In the genomic region with DNA sequence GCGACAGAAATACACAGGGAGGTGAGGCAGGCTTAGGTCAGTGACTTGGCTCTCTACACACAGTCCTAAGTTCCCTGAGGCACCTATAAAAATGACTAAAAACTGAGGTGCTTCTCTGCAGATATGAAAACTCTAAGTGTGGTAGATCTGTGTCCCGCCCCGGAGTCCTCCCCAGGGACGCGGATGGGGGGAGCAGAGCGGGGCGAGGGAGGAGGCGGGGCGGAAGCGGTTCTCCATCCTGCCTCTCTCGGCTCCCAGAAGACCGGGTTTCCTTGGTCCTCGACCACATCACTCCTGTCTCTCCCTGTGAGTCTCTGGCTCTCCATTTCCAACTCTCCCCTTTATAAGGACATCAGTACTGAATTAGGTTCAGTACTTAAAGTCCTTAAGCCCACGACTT, we compare ENCODE assay signal across 8 mouse cellular contexts. TPM values are rescaled to one million over a fixed set of nuclear protein-coding genes. Genes with fewer than 3 reads are reported as not detected.
DNase-seq lines count a peak whose midpoint lies in the region; ATAC-seq and TF ChIP-seq lines count a peak whose summit lies in the region.

No protein-coding gene starts in this region.

- peaks cover 60% of the 10 kb centered on the region for H3K4me1 ChIP-seq in heart, embryonic 13.5 days
- 0 out of 2 replicates have a peak, but pooled peaks cover 5% of the 10 kb centered on the region for H3K4me1 ChIP-seq in midbrain, postnatal 0 days (ENCODE audit: insufficient read depth, low read length)

- peaks cover 19% of the 10 kb centered on the region for H3K36me3 ChIP-seq in heart, embryonic 13.5 days
- no peaks in the 10 kb centered on the region for H3K36me3 ChIP-seq in midbrain, postnatal 0 days (ENCODE audit: insufficient read depth, low read length)

- intact Hi-C loops in left cerebral cortex, adult 2 months (cut with DNase I) = loop anchor here (2.0 kb wide), 1 partner anchor 17 kb away; the partner anchor contains the start of gene Trhr2
- intact Hi-C loops in left cerebral cortex, postnatal 14 days (cut with DNase I) = loop anchor here (2.0 kb wide), 1 partner anchor 25 kb away; no protein-coding TSS in a partner anchor

- peak overlapping the region; percentile 36 for H3K4me3 ChIP-seq in left cerebral cortex, adult 2 months
- peak overlapping the region; percentile 48 for H3K4me3 ChIP-seq in heart, embryonic 13.5 days
- H3K4me3 ChIP-seq in midbrain, postnatal 0 days (ENCODE audit: low read depth, low read length) = peak overlapping the region; percentile 19; the same call in 1 of the 2 replicates

- no peak for TF ChIP-seq CTCF in left cerebral cortex, adult 2 months (IDR thresholded peaks at IDR 0.05)
- no peak for TF ChIP-seq CTCF in midbrain, postnatal 0 days (IDR thresholded peaks at IDR 0.05)

- H3K4me2 ChIP-seq in heart, embryonic 13.5 days = peak overlapping the region; percentile 76
- H3K4me2 ChIP-seq in midbrain, postnatal 0 days (ENCODE audit: low read depth, low read length, poor library complexity, severe bottlenecking) = peak overlapping the region; percentile 39

- peak overlapping the region; percentile 74 for H3K27ac ChIP-seq in left cerebral cortex, adult 2 months
- 0 out of 2 replicates have a peak overlapping the region, but pooled peaks have one; percentile 32 for H3K27ac ChIP-seq in heart, embryonic 13.5 days (replicated peaks)
- no peak overlapping the region for H3K27ac ChIP-seq in midbrain, postnatal 0 days (ENCODE audit: low read depth, low read length)

- peak overlapping the region; percentile 76 for H3K9ac ChIP-seq in heart, embryonic 13.5 days
- no peak overlapping the region for H3K9ac ChIP-seq in midbrain, postnatal 0 days (replicated peaks; ENCODE audit: low read length, poor library complexity, severe bottlenecking)

- H3K27me3 ChIP-seq in heart, embryonic 13.5 days (replicated peaks) = no peaks in the 10 kb centered on the region
- H3K27me3 ChIP-seq in midbrain, postnatal 0 days (ENCODE audit: insufficient read depth, low read length) = peaks cover under 1% of the 10 kb centered on the region; the same call in 1 of the 2 replicates

- no peaks in the 10 kb centered on the region for H3K9me3 ChIP-seq in heart, embryonic 13.5 days
- no peaks in the 10 kb centered on the region for H3K9me3 ChIP-seq in midbrain, postnatal 0 days (ENCODE audit: low read length)

- WGBS in heart, embryonic 13.5 days = 1% methylated on average over 14 of the region's 14 CpGs
- WGBS in midbrain, postnatal 0 days = 1% methylated on average over 10 of the region's 14 CpGs

- DNase-seq in left cerebral cortex, adult 2 months (ENCODE audit: extremely low spot score in 1 of 2, low spot score in 2 of 2) = peak in 1 of 2 experiments; percentile 53
- DNase-seq in left cerebral cortex, postnatal 14 days (ENCODE audit: low spot score in 2 of 2) = no peak
- DNase-seq in cerebellum, adult 9-10 months = peak; percentile 58
- DNase-seq in kidney, postnatal 14 days = peak; percentile 51
- DNase-seq in midbrain, postnatal 0 days (ENCODE audit: low spot score) = no peak
- no peak for DNase-seq in layer of hippocampus, adult 9-10 months (ENCODE audit: low spot score)
- no peak for DNase-seq in right cerebral cortex, postnatal 36 days (ENCODE audit: low spot score in 2 of 2)

- ATAC-seq in heart, embryonic 13.5 days (ENCODE audit: extremely low read depth, insufficient number of reproducible peaks, low FRiP score, low TSS enrichment) = no peak
- no peak for ATAC-seq in midbrain, postnatal 0 days (ENCODE audit: low FRiP score)

RNA-seq across cellular contexts. Expression of gene Trhr2, which starts 16.8 kb away (rescaled TPM):
- 10 to 100 TPM in 1 of 2 experiments, 1 to 10 TPM in 1; 7.1 to 11.4 TPM for total RNA-seq in left cerebral cortex, adult 2 months (2021)
- 1 to 10 TPM; 2.3 to 3.0 TPM for total RNA-seq in left cerebral cortex, postnatal 14 days (2021)
- not detected in 2 replicates for polyA plus RNA-seq in heart, embryonic 13.5 days (2015; fragmentation: Nextera tagmentation; extraction: Ambion mirVana)
- total RNA-seq in midbrain, postnatal 0 days (2014; rRNA removed) = 0.93 and 3.5 TPM in 2 replicates
- polyA plus RNA-seq in midbrain, postnatal 0 days (2015; fragmentation: Nextera tagmentation; extraction: Ambion mirVana) = 0.15 and 0.37 TPM in 2 replicates

RNA-seq across cellular contexts. Expression of gene Zc3h18, which starts 32.7 kb away (rescaled TPM):
- 10 to 100 TPM; 42.3 to 45.0 TPM for total RNA-seq in left cerebral cortex, adult 2 months (2021)
- total RNA-seq in left cerebral cortex, postnatal 14 days (2021) = 10 to 100 TPM; 36.0 to 39.4 TPM
- polyA plus RNA-seq in heart, embryonic 13.5 days (2015; fragmentation: Nextera tagmentation; extraction: Ambion mirVana) = 30.4 and 31.1 TPM in 2 replicates
- 29.4 and 41.3 TPM in 2 replicates for total RNA-seq in midbrain, postnatal 0 days (2014; rRNA removed)
- 23.4 and 25.0 TPM in 2 replicates for polyA plus RNA-seq in midbrain, postnatal 0 days (2015; fragmentation: Nextera tagmentation; extraction: Ambion mirVana)

Comparison
In these comparisons a context has a peak if more than half of its experiments do, and no peak if none do; other contexts are left out.
1. DNase-seq: peak in cerebellum, adult 9-10 months (single experiment) and kidney, postnatal 14 days (single experiment); none in left cerebral cortex, postnatal 14 days (0 of 2), midbrain, postnatal 0 days (single experiment), layer of hippocampus, adult 9-10 months (single experiment) and right cerebral cortex, postnatal 36 days (0 of 2).
2. Peak in every context shown above with its lines, with median percentiles within 50 percentile points of each other: H3K4me3 ChIP-seq.